Mouse (Mus musculus) small intestine, adult 2 months (tissue): ENCODE data around the gene Sema4d. TPM values are rescaled to one million over a fixed set of nuclear protein-coding genes. Genes with fewer than 3 reads are reported as not detected.

ENCODE experiments used
- H3K27ac ChIP-seq: fragments of 200-500 bp; 2 replicates; pipeline ENCODE4 v1.5.1; 2012; ENCODE audit warnings: low read depth, low read length, control low read depth, inconsistent platforms; ENCODE audit not compliant: insufficient read depth
- H3K27me3 ChIP-seq: fragments of 200-500 bp; 2 replicates; pipeline ENCODE4 v1.6.1; 2012; ENCODE audit warnings: mild to moderate bottlenecking, moderate library complexity, low read length, inconsistent platforms; ENCODE audit not compliant: control insufficient read depth, insufficient read depth
- H3K36me3 ChIP-seq: fragments of 200-500 bp; 2 replicates; pipeline ENCODE4 v1.6.1; 2012; ENCODE audit warnings: mild to moderate bottlenecking, low read length, control low read depth, inconsistent platforms; ENCODE audit not compliant: control insufficient read depth, insufficient read depth
- H3K4me1 ChIP-seq: fragments of 200-500 bp; 2 replicates; pipeline ENCODE4 v1.6.1; 2012; ENCODE audit warnings: low read length, inconsistent platforms, mixed read lengths; ENCODE audit not compliant: control insufficient read depth, insufficient read depth, insufficient read length
- H3K4me3 ChIP-seq: fragments of 200-500 bp; 2 replicates; pipeline ENCODE4 v1.5.1; 2012; ENCODE audit warnings: low read depth, mild to moderate bottlenecking, control low read depth, inconsistent platforms, low read length, moderate library complexity
- CTCF ChIP-seq: fragments of 200-500 bp; IDR thresholded peaks from 2 replicates; pipeline ENCODE4 v1.5.1; 2012; ENCODE audit warnings: low read depth, mild to moderate bottlenecking, control low read depth, inconsistent platforms, low read length, moderate library complexity, mixed read lengths; ENCODE audit not compliant: insufficient replicate concordance, insufficient read length; ENCODE audit errors: extremely low read depth
- POLR2A ChIP-seq: fragments of 200-500 bp; IDR thresholded peaks from 2 replicates; pipeline ENCODE4 v1.6.1; 2012; ENCODE audit warnings: low read depth, mild to moderate bottlenecking, control low read depth, inconsistent platforms, low read length, moderate library complexity
- WGBS: fragments of 180-500 bp; shearing (Covaris S2); methylation state at CpG from one replicate; pipeline ENCODE4 v1.1.7; 2018; 5-methylcytosine and 5-hydroxymethylcytosine counted together
- polyA plus RNA-seq: library from polyadenylated mRNA; depleted of rRNA; stranded (reverse); fragments of >200 nt; gene quantifications from 2 replicates; pipeline ENCODE4 v1.2.3, GENCODE M21; 2012

Sema4d gene
- polyA plus RNA-seq, 1 experiment: 15.1 TPM

GRCm38 (mm10) chr13:51740776-51741175 is 52.8 kb downstream of the Sema4d start:
- TF ChIP-seq CTCF (no peak), POLR2A (no peak)
- peaks cover 17% of the 10 kb centered on the region for H3K4me1 ChIP-seq
- 88% methylated on average over 5 of the region's 5 CpGs for WGBS
- H3K36me3 ChIP-seq: no peaks in the 10 kb centered on the region
- no peak overlapping the region for H3K4me3 ChIP-seq
- no peaks in the 10 kb centered on the region for H3K27me3 ChIP-seq
- H3K27ac ChIP-seq: no peak overlapping the region

DNA sequence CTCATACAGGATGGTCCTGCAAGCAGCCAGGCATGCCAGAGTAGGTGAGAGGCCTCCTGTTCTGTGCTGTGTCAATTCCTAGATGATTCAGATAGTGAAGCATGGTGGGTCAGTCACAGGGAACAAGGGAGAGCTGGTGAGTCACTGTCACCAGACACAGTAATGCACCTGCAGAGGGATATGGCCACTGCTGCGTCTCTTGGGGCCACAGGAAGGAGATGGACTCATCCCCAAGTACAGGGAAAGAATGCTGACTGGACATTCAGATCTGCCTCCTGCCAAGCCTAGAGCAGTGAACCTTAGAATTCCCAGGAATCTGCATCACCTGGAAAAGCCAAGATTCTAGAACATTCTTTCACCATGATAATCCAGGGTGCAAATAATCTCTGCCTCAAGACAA is 53.8 kb downstream of the Sema4d start:
- TF ChIP-seq POLR2A (no peak), CTCF (no peak)
- 83% methylated on average over 1 of the region's 1 CpGs for WGBS
- no peak overlapping the region for H3K27ac ChIP-seq
- no peaks in the 10 kb centered on the region for H3K27me3 ChIP-seq
- H3K4me3 ChIP-seq: no peak overlapping the region
- H3K36me3 ChIP-seq: no peaks in the 10 kb centered on the region
- peaks cover 19% of the 10 kb centered on the region for H3K4me1 ChIP-seq

- TF ChIP-seq CTCF (no peak), POLR2A (no peak)
- Histone ChIP-seq H3K27me3 (no peaks in the 10 kb centered on the region), H3K27ac (0 out of 2 replicates have a peak overlapping the region, but pooled peaks have one; percentile 9), H3K4me3 (no peak overlapping the region), H3K4me1 (peaks cover 17% of the 10 kb centered on the region), H3K36me3 (no peaks in the 10 kb centered on the region)
- 88% methylated on average over 11 of the region's 11 CpGs for WGBS
Measured at GRCm38 (mm10) chr13:51738531-51739117, 54.9 kb downstream of the Sema4d start.

DNA sequence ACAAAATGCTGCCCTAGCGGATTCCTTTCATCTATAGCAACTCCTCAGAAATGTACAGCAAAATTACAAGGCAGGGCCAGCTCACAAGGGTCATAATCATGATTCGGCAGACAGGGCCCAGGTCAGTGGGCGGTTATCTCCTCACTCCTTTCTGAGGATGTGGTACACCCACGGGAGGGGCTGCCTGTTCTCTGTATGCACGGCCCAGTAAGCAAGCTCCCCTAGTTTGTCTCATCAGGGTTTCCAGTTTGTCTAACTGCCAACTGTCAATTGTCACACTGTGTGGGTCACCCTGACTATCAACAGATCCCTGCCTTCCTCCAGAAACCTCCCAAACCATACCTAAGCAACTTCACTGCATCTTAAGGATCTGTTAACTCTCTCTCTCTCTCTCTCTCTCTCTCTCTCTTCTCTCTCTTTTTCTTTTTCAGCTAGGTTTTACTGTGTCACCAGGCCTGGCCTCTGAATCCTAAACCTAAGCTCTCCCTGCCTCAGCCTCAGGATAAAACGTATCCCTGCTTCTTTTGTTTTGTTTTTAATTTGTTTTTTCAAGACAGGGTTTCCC is 55.5 kb downstream of the Sema4d start:
- H3K27ac ChIP-seq: peak overlapping the region; percentile 44; the same call in 1 of the 2 replicates
- WGBS: 73% methylated on average over 6 of the region's 6 CpGs
- H3K4me3 ChIP-seq: no peak overlapping the region; the same call in 1 of the 2 replicates
- H3K27me3 ChIP-seq: no peaks in the 10 kb centered on the region
- no peaks in the 10 kb centered on the region for H3K36me3 ChIP-seq
- no peak for TF ChIP-seq POLR2A
- peaks cover 17% of the 10 kb centered on the region for H3K4me1 ChIP-seq

GRCm38 (mm10) chr13:51737033-51737948 is 56.3 kb downstream of the Sema4d start:
- H3K36me3 ChIP-seq: no peaks in the 10 kb centered on the region
- TF ChIP-seq POLR2A (no peak), CTCF (no peak)
- H3K4me1 ChIP-seq: peaks cover 13% of the 10 kb centered on the region
- no peaks in the 10 kb centered on the region for H3K27me3 ChIP-seq
- WGBS: 71% methylated on average over 20 of the region's 20 CpGs
- no peak overlapping the region; the same call in 1 of the 2 replicates for H3K4me3 ChIP-seq
- peak overlapping the region; percentile 44 for H3K27ac ChIP-seq

- no peaks in the 10 kb centered on the region for H3K36me3 ChIP-seq
- H3K4me1 ChIP-seq: peaks cover 15% of the 10 kb centered on the region
- H3K27me3 ChIP-seq: no peaks in the 10 kb centered on the region
- whole genome bisulfite sequencing: 67% methylated on average over 13 of the region's 13 CpGs
- H3K27ac ChIP-seq: peak overlapping the region; percentile 52
- no peak overlapping the region for H3K4me3 ChIP-seq
- no peak for TF ChIP-seq POLR2A
- no peak for TF ChIP-seq CTCF
Measured at GRCm38 (mm10) chr13:51736007-51736911, 57.3 kb downstream of the Sema4d start.
